Mouse (Mus musculus): ENCODE data around the gene Zdhhc14. TPM values are rescaled to one million over a fixed set of nuclear protein-coding genes. Genes with fewer than 3 reads are reported as not detected.

The Zdhhc14 gene
- polyA plus RNA-seq, 1 experiment from 2014 or later, result 6.1 TPM

GRCm38 (mm10) chr17:5794276-5794675 is 301.9 kb downstream of the Zdhhc14 start:
- no peaks in the 10 kb centered on the region for H3K4me1 ChIP-seq
- no peaks in the 10 kb centered on the region for H3K36me3 ChIP-seq
- no peaks in the 10 kb centered on the region for H3K27me3 ChIP-seq
- H3K9me3 ChIP-seq (replicated peaks), result no peaks in the 10 kb centered on the region
- no peak overlapping the region for H3K4me2 ChIP-seq (replicated peaks)
- 76% methylated on average over 5 of the region's 5 CpGs for WGBS
- H3K4me3 ChIP-seq, result no peak overlapping the region
- no peak for ATAC-seq (ENCODE audit: low FRiP score)
- no peak overlapping the region for H3K9ac ChIP-seq
- no peak overlapping the region for H3K27ac ChIP-seq

GRCm38 (mm10) chr17:5795369-5795768 is 303.0 kb downstream of the Zdhhc14 start:
- Histone ChIP-seq H3K4me1 (no peaks in the 10 kb centered on the region), H3K9me3 (replicated peaks) (no peaks in the 10 kb centered on the region), H3K27ac (no peak overlapping the region), H3K4me3 (no peak overlapping the region), H3K36me3 (no peaks in the 10 kb centered on the region), H3K9ac (no peak overlapping the region), H3K4me2 (replicated peaks) (no peak overlapping the region), H3K27me3 (no peaks in the 10 kb centered on the region)
- WGBS, result 75% methylated on average over 5 of the region's 5 CpGs
- no peak for ATAC-seq (ENCODE audit: low FRiP score)

DNA sequence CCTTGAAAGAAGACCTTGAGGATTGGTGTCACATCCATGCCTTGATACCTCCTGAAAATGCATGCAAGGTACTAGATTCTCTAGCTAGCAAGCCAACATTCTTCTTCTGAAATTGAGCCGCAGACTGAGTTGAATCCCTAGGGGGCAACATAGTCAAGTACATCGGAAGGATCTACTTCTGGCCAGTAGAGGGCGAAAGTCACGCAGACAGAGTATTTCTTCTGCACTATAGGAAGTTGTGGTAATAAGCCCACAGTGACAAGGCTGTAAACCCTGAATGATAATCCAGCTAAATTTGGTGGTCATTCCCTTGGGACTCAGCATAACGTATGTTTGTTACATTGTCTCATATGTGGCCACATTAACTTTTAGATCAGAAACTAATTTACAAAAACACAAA is 303.5 kb downstream of the Zdhhc14 start:
- Histone ChIP-seq H3K27ac (no peak overlapping the region), H3K27me3 (no peaks in the 10 kb centered on the region), H3K4me1 (no peaks in the 10 kb centered on the region), H3K4me3 (no peak overlapping the region), H3K9me3 (replicated peaks) (no peaks in the 10 kb centered on the region), H3K4me2 (replicated peaks) (no peak overlapping the region), H3K9ac (no peak overlapping the region), H3K36me3 (no peaks in the 10 kb centered on the region)
- ATAC-seq (ENCODE audit: low FRiP score), result peak; percentile 54; the same call in 1 of the 2 replicates
- WGBS, result under 1% methylated on average over 5 of the region's 5 CpGs

DNA sequence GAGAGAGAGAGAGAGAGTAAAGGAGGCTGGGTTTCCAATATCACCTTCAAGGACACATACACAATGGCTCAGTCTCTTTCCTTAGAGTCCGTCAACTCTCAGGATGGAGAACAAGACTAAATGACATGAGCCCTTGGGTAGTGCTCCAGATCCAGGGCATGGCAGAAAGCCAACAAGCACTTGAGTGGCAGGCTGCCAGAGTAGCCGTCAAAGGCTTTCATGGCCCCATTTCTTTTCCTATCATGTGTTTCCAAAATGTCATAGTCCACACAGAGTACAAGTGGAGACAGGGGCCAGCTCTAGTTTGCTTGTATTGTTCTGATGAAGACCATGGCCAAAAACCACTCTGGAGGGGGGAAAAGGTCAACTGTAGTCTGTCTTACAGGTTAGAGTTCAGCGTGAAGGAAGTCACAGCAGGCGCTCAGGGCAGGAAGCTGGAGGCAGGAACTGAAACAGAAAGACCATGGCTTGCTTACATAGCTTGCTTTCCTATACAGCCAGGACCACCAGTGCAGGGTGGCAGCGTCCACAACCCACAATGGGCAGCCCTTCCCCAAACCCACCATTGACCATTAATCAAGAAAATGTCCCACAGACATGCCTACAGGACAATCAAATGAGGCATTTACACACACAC is 304.9 kb downstream of the Zdhhc14 start:
- no peak for ATAC-seq (ENCODE audit: low FRiP score)
- Histone ChIP-seq H3K9ac (no peak overlapping the region), H3K27ac (no peak overlapping the region), H3K4me3 (no peak overlapping the region), H3K4me2 (replicated peaks) (no peak overlapping the region), H3K27me3 (no peaks in the 10 kb centered on the region), H3K4me1 (no peaks in the 10 kb centered on the region), H3K36me3 (no peaks in the 10 kb centered on the region), H3K9me3 (replicated peaks) (no peaks in the 10 kb centered on the region)
- WGBS, result 78% methylated on average over 5 of the region's 5 CpGs

- Histone ChIP-seq H3K9me3 (replicated peaks) (no peaks in the 10 kb centered on the region), H3K4me1 (no peaks in the 10 kb centered on the region), H3K27me3 (no peaks in the 10 kb centered on the region), H3K9ac (no peak overlapping the region), H3K36me3 (no peaks in the 10 kb centered on the region), H3K4me2 (replicated peaks) (no peak overlapping the region), H3K27ac (no peak overlapping the region), H3K4me3 (no peak overlapping the region)
- 71% methylated on average over 13 of the region's 13 CpGs for WGBS
- ATAC-seq (ENCODE audit: low FRiP score), result no peak
Measured at GRCm38 (mm10) chr17:5798221-5798801, 306.0 kb downstream of the Zdhhc14 start.

- 85% methylated on average over 5 of the region's 5 CpGs for WGBS
- Histone ChIP-seq H3K9ac (no peak overlapping the region), H3K27me3 (no peaks in the 10 kb centered on the region), H3K27ac (no peak overlapping the region), H3K9me3 (replicated peaks) (no peaks in the 10 kb centered on the region), H3K4me3 (no peak overlapping the region), H3K4me1 (no peaks in the 10 kb centered on the region), H3K36me3 (no peaks in the 10 kb centered on the region), H3K4me2 (replicated peaks) (no peak overlapping the region)
- no peak for ATAC-seq (ENCODE audit: low FRiP score)
Measured at GRCm38 (mm10) chr17:5798900-5799299, 306.5 kb downstream of the Zdhhc14 start.

GRCm38 (mm10) chr17:5799396-5800021 is 307.2 kb downstream of the Zdhhc14 start:
- Histone ChIP-seq H3K4me2 (replicated peaks) (no peak overlapping the region), H3K36me3 (no peaks in the 10 kb centered on the region), H3K27me3 (no peaks in the 10 kb centered on the region), H3K4me1 (no peaks in the 10 kb centered on the region), H3K9me3 (replicated peaks) (no peaks in the 10 kb centered on the region), H3K9ac (no peak overlapping the region), H3K27ac (no peak overlapping the region), H3K4me3 (no peak overlapping the region)
- WGBS, result 81% methylated on average over 17 of the region's 17 CpGs
- ATAC-seq (ENCODE audit: low FRiP score), result no peak

DNA sequence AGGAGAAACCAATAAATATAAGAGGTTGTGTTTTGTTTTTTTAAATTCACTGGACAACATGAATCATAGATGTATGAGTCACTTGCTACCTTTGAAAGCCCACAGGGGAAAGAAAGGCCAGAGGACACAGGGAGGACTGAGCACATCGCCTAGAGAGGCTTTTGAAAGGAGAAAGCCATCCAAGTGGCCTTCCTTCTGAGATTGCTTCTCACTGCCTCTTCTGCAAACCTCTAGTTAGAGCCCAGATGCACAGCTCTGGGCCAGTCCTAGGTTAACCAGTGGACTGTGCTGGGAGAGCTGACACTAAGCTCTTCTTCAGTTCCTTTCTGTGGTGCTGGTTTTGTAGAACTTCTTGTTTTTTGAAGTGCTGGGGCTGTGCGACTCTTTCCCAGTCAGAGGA is 307.9 kb downstream of the Zdhhc14 start:
- Histone ChIP-seq H3K4me1 (no peaks in the 10 kb centered on the region), H3K4me3 (no peak overlapping the region), H3K36me3 (no peaks in the 10 kb centered on the region), H3K9me3 (replicated peaks) (no peaks in the 10 kb centered on the region), H3K4me2 (replicated peaks) (no peak overlapping the region), H3K27me3 (no peaks in the 10 kb centered on the region), H3K27ac (no peak overlapping the region), H3K9ac (no peak overlapping the region)
- no peak for ATAC-seq (ENCODE audit: low FRiP score)
- 87% methylated on average over 2 of the region's 2 CpGs for WGBS

- WGBS, result 82% methylated on average over 7 of the region's 7 CpGs
- Histone ChIP-seq H3K27ac (no peak overlapping the region), H3K4me3 (no peak overlapping the region), H3K4me1 (peaks cover 5% of the 10 kb centered on the region; the same call in 1 of the 2 replicates), H3K9ac (no peak overlapping the region), H3K9me3 (replicated peaks) (no peaks in the 10 kb centered on the region), H3K4me2 (replicated peaks) (no peak overlapping the region), H3K36me3 (no peaks in the 10 kb centered on the region), H3K27me3 (no peaks in the 10 kb centered on the region)
- ATAC-seq (ENCODE audit: low FRiP score), result no peak
Measured at GRCm38 (mm10) chr17:5800824-5801560, 308.6 kb downstream of the Zdhhc14 start.

- H3K9ac ChIP-seq, result no peak overlapping the region
- no peak overlapping the region for H3K27ac ChIP-seq
- H3K4me3 ChIP-seq, result no peak overlapping the region
- no peaks in the 10 kb centered on the region for H3K27me3 ChIP-seq
- no peaks in the 10 kb centered on the region for H3K36me3 ChIP-seq
- H3K4me2 ChIP-seq (replicated peaks), result no peak overlapping the region
- WGBS, result 73% methylated on average over 17 of the region's 17 CpGs
- H3K4me1 ChIP-seq, result peaks cover 5% of the 10 kb centered on the region; the same call in 1 of the 2 replicates
- H3K9me3 ChIP-seq (replicated peaks), result no peaks in the 10 kb centered on the region
- ATAC-seq (ENCODE audit: low FRiP score), result no peak
Measured at GRCm38 (mm10) chr17:5801761-5802655, 309.7 kb downstream of the Zdhhc14 start.

GRCm38 (mm10) chr17:5802656-5802955 is 310.2 kb downstream of the Zdhhc14 start:
- H3K9ac ChIP-seq, result no peak overlapping the region
- H3K4me3 ChIP-seq, result no peak overlapping the region
- no peaks in the 10 kb centered on the region for H3K36me3 ChIP-seq
- H3K27me3 ChIP-seq, result no peaks in the 10 kb centered on the region
- H3K9me3 ChIP-seq (replicated peaks), result no peaks in the 10 kb centered on the region
- no peak overlapping the region for H3K4me2 ChIP-seq (replicated peaks)
- H3K4me1 ChIP-seq, result peaks cover 5% of the 10 kb centered on the region; the same call in 1 of the 2 replicates
- 87% methylated on average over 5 of the region's 5 CpGs for WGBS
- H3K27ac ChIP-seq, result no peak overlapping the region
- no peak for ATAC-seq (ENCODE audit: low FRiP score)

All from hindbrain, embryonic 12.5 days (tissue).